Mouse (Mus musculus) yolk sac, embryonic 10.5 days (tissue): ENCODE results near the gene Gm20716.
"Not testable (repeated sequence)": the region's sequence is repeated elsewhere in the genome, so short reads cannot be mapped to it uniquely, and the experiment has no call there.

Experiments
- DNase-seq: peaks from one replicate; pipeline ENCODE4 v3.0.0-alpha.2; 2017; ENCODE audit warnings: low spot score

The Gm20716 gene

DNA sequence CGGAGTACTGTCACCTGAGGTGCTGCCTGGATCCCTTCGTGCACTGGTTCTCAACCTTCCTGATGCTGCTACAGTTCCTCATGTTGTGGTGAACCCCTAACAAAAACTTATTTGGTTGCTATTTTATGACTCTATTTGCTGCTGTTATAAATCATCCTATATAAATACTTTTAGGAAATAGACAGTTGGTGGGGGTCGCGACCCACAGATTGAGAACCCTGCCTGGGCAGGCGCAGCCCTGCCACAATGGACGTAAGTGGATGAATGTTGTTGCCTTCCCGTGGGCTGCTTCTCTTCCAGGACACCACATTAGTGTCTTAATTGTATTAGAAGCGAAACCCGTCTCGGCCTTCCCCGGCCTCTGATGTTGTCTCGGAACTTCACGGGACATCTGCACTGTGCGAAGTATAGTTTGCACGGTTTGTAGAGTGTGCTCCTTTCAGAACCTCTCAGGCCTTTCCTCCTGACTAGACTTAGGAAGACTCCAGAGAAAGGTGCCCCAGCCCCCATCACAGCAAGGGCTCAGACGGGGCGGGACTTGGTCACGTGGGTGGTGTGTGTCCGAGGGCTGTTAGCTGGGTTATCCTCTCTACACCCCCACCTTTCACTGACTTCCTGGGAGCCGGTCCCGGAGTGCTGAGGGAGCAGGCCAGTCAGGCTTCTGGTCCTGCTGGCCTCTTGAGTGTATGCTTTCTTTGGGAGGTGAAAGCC, 63.3 kb downstream of the Gm20716 start:
- peak; percentile 88 for DNase-seq

DNA sequence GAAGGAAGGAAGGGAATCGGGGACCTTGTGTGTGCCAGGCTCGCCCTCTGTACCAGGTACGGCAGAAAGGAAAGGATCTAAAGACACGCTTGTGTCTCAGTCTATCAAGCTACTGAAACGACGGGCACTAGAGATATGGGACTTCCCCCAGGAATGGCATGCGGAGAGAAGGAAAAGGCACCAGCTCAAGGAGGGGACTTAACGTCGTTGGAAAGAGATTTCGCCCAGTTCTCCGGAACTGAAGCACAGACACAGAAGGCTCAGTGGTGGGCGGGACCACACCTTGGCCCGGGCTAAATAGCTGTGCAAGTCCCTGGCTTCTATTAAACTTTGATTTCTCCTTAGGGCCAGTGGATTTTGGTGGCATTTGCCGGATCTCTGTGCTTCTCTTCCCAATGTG, 68.2 kb downstream of the Gm20716 start:
- no peak for DNase-seq

DNA sequence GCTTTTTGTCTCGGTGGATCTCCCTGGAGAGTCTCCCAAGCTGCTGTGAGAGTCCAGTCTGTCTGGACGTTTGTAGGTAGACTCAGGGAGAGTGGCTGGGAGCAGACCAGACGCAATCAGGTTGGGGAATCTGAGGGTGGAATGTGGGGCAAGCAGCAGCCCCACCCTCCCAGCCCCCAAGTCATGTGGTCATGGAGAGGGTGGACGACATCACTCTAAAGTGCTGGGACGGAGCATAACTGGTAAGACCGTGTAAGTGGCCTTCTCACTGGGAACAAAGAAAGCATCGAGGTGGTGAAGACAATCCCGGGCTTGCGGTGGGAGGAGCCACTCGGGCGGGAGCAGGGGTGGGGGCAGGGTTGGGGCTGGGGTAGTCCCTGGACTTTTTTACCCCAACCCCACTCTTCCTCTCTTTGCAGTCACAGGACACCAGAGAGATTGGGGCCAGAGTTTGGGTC, 68.6 kb downstream of the Gm20716 start:
- peak; percentile 74 for DNase-seq

DNA sequence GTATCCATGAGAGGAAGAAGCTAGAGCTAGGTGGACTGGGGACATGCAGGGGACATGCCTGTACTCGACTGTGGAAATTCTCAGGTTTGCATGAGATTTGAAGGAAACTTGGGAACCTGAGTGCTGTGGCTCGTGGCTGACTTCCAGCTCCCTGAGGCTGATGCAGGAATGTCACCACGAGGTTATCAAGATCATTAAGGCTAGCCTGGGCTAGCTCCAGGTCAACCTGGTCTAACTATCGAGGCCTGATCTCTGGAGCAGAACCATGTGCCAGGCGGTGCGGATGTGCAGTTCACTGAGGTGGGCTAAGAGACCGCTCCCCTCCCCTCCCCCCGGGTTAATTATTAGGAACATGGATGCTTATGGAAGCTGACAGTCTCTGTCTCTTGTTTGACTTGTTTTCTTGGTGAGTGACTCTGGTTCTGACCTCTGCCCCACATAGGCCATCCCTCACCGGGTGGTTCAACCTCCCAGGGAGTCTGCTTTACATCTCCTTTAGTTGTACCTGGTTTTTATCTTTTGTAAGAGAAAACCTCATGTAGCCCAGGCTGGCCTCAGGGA, 69.7 kb downstream of the Gm20716 start:
- DNase-seq: peak; percentile 88

DNA sequence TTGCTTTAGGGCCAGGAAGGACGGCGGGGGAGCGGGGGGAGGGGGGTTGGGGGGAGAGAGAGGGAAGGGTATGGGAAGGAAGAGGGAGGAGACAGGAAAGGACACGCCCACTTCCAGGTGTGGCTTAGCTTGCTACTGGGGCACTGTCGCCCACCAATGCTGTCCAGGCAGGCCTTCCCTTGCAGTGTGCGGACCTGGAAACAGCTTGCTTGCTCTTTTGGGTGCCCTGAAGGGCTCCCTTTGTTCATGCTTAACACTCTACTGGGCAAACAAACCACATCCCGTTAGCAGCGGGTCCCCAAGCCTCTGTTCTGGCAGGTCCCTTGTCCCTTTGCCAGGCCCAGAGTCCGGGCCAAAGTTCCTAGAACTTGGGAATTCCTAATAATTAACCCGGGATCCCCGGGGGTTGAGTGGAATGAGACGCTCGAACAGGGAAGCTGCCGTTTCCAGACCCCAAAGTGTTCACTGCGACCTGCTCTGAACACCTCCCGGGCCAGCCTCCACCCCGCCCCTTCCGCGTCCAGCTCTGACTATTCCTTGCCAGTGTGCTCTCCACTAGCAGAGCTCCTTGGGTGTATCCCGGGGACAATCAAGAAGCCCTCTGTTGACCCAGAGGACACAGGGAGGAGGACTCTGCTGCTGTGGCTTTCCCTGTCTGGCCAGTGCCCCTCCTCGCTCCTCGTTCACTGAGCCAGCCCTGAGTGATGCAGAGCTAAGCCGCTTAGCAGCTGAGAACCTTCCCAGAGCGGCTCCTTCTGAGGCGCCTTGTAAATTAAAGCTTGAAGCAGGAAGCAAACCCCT, 71.1 kb downstream of the Gm20716 start:
- DNase-seq: peak; percentile 92

DNA sequence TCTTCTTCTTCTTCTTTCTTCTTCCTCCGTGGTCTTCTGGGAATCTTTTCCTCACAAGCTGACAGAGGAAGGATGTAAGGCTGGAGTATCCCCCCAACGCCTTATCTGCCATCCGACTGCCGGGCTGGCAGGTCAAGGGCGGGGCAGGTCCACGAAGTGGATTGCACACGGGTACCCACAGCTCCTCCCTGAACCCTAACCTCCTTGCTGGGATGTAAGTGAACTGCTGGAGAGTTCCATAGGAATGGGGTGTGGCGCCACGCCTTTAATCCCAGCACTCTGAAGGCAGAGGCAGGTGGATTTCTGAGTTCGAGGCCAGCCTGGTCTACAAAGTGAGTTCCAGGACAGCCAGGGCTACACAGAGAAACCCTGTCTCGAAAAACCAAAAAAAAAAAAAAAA, 72.2 kb downstream of the Gm20716 start:
- not testable (repeated sequence) for DNase-seq

DNA sequence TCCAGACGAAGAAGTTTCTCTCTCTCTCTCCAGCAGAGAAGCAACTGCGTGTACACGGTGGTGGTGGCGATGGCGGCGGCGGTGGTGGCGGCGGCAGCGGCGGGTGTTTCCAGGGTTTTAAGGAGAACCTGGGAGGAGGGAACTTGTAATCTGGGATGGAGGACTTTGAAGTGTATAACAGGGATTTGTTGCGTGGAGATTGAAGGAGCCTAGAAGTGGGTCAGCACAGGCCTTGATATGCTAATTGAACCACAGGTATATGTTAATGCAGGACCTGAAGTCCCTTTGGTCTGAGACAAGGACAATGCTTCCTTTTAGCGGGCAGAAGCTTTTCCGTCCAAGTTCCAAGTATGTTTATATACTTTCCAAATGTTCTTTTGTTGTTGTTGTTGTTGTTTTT, 73.8 kb downstream of the Gm20716 start:
- DNase-seq: no peak

DNA sequence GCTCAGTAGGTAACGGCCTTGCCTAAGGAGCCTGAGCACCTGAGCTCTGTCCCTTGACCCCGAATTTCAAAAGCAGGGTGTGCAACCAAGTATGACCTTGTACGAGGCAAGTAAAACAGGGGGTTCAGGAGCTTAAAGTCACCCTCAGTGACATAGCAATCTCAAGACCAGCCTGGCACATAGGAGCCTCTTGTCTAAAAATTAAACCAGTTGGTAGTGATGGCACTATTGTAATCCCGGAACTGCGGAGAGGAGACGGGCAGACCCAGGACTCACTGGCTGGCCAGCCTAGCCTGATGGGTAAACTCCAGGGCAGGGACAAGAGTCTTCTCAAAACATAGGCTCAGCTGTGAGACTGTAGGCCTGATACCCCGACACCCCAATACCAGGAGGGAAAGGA, 74.5 kb downstream of the Gm20716 start:
- no peak for DNase-seq

DNA sequence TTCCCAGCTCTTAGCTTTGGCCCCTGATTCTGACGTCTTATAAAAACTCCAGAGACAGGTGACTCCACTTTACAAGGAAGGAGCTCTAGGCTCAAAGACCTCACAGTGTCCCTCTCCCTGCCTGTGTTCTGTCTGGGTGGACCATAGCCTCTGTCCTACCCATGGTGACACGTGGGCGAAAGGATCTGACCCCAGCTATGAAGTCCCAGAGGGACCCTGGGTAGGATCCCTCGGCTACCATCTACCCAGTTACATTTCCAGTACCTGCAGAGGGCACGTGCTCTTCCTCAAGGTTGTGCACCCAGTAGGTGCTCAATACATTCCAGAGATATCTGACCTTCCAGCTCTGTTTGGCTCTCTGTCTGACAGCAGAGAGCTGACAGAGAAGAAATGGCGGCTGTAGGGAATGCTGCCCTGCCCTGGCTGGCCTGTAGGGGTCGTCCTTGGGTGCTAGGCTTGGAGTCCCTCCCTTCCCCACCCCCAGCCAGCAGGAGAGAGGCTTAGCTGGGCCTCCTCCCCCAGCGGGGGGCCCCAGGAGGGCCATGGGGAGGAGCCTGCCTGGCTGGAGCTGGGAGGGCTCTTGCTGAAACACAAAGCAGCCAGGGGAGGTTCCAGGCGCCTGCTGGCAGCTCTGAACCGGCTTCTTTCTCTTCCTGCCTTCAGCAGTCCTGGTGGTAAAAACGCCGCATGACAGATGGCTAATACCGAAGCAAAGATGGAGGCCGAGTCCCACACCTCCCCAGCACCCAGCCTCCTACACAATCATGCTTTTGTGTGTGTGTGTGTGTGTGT, 75.9 kb downstream of the Gm20716 start:
- peak; percentile 98 for DNase-seq

DNA sequence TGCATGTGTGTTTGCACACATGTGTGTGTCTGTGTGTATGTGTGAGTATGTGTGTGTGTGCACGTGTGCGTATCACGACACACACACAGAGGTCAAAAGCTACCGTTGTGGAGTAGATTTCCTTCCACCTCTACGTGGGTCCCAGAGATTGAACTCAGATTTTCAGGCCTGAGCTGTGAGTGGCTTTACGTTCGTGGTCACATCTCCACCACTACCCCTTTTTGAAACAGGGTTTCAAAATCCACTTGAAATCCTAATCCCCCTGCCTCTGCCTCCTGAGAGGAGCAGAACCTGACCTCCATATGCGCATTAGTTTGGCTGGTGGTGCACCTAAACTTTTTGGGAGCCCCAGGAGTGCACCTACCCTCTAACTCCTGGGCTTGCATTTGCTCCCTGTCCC, 80.9 kb downstream of the Gm20716 start:
- no peak for DNase-seq

DNA sequence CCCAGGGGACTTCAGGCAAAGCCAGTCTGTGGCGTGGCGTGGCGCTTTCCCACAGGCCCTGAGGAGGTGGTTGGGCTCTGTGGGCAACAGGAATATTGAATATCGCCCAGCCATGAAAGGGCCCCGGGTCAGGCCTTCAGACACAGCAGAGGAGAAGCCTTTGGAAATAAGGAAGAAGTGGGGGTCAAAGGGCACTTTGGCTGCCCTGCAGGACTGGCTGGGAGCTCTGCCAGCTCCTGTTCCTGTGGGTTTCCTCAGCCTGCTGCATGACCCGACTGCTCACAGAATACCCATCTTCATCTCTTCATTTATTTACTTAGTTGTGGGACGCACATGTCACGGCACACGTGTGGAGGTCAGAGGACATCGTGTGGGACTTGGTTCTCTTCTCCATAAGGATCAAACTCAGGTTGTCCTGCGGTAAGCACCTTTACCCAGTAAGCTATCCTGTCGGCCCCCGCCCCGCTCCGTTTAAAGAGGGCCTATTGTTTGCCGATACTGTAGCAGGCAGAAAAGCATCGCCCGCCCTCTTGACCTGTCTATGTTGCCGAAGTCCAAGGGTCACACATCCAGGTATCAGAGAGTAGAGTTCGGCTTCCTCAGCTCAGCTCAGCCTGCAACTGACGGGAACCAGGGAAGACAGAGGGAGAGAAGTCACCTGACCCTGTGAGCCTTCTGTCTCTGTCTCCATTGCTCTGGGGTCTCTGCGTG, 82.3 kb downstream of the Gm20716 start:
- peak; percentile 90 for DNase-seq

DNA sequence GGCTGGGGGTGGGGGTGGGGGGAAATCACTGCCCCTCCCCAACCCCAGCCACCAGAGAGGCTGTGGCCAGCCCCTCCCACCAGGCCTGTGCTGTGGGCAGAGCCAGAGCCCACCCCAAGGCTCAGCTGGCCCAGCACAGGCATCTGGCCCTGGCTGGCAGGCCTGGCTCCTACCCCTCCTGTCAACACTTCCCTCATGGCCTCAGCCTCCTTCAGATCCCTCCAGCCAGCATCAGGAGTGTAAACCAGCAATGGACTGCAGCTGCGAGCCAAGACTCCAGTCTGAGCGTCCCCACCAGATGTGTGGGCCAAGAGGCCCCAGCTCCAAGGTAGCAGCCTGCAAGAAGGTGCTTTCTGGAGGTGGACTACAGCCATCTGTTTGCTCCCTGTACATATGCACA, 84.7 kb downstream of the Gm20716 start:
- peak; percentile 47 for DNase-seq

DNA sequence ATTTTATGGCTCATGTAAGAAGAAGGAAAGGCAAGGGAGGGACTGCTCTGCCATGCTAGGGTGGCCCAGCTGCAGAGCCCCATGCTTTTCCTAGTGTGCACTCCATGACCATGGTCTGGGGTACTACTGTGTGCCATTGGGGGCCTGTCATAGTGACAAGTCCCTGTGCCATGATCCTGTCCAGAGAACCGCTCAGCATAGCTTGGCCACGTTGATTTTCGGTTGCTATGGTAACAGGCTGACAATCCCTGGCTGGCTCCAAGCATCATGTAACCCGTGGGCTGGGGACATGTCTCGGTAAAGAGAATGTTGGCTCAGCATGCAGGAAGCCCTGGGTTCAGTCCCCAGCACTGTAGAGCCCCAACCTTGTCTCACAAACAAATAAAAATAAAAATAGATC, 86.4 kb downstream of the Gm20716 start:
- no peak for DNase-seq

DNA sequence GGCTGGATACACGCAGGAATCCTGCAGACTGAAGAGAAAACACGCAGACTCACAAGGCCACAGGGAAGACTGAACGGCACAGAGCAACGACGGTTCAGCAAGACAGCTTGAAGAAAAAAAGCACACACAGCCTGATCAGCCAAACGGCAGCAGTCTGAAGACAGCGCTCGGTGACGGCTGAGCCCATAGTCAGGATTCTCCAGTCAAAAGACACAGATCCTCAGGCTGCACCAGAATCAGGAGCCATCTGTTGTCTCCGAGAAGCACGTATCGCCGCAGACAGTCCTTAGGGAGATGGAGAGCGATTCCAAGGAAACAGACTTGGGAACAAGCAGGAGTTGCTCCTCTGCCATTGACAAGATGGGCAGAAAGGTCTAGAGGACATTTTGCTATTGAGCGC, 93.0 kb downstream of the Gm20716 start:
- no peak for DNase-seq
